Mouse (Mus musculus) cortical plate, adult 2 months (tissue): ENCODE data around the gene Tia1.

ENCODE experiments used
- CTCF ChIP-seq: fragments of 200-500 bp; IDR thresholded peaks from 2 replicates; pipeline ENCODE4 v1.5.1; 2011; ENCODE audit warnings: mild to moderate bottlenecking, control low read depth, low read length; ENCODE audit not compliant: insufficient read depth; ENCODE audit errors: extremely low read depth
- POLR2A ChIP-seq: fragments of 200-500 bp; IDR thresholded peaks from 2 replicates; pipeline ENCODE4 v1.6.1; 2011; ENCODE audit warnings: mild to moderate bottlenecking, low read length, control low read depth; ENCODE audit not compliant: insufficient read depth; ENCODE audit errors: extremely low read depth

DNA sequence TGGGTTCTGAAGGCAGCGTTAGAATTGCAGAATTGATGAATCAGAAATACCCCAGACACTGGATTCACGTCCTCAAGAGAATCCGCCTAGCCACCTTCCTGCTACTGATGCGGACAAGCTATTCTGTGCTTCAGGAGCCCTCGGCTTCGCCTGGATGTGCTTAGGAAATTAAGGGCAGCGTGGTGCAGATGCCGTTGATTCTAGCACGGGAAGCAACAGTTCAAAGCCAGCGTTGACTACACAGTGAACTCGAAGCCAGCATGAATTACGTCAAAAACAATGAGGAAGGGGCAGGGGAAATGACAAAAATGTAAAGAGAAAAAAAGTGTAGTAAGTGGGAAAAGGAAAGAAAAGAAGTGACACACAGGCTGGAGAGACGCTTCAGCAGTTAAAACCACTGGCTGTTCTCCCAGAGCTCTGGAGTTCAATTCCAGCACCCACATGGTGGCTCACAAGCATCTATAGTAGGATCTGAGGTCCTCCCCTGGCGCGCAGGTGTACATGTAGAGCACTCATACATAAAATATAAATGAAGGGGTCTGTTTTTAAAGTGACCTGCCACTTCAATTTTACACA, 33.2 kb upstream of the Tia1 start, which contains the start of gene Snrpg:
- no peak for TF ChIP-seq POLR2A
- TF ChIP-seq CTCF = no peak
